Mouse (Mus musculus) neural tube, embryonic 15.5 days (tissue): Measurements from ENCODE around the gene Efcab6. TPM values are rescaled to one million over a fixed set of nuclear protein-coding genes. Genes with fewer than 3 reads are reported as not detected.

ENCODE experiments used
- ATAC-seq: fragments of 200-750 bp; cut with Nextera tagmentation; 2 replicates; pipeline ENCODE4 v1.8.0; 2017; ENCODE audit warnings: mild to moderate bottlenecking, moderate TSS enrichment, moderate library complexity; ENCODE audit not compliant: low FRiP score
- H3K27ac ChIP-seq: fragments of 300-500 bp; sonication (generic); replicated peaks from 2 replicates; pipeline ENCODE4 v1.5.1; 2015; ENCODE audit warnings: mild to moderate bottlenecking, inconsistent platforms
- H3K27me3 ChIP-seq: fragments of 300-500 bp; sonication (generic); replicated peaks from 2 replicates; pipeline ENCODE4 v1.6.1; 2015; ENCODE audit warnings: inconsistent platforms
- H3K36me3 ChIP-seq: fragments of 300-500 bp; sonication (generic); 2 replicates; pipeline ENCODE4 v1.6.1; 2015; ENCODE audit warnings: inconsistent platforms
- H3K4me1 ChIP-seq: fragments of 300-500 bp; sonication (generic); 2 replicates; pipeline ENCODE4 v1.6.1; 2015; ENCODE audit warnings: inconsistent platforms
- H3K4me2 ChIP-seq: fragments of 300-500 bp; sonication (generic); 2 replicates; pipeline ENCODE4 v1.6.1; 2015; ENCODE audit warnings: inconsistent platforms, mild to moderate bottlenecking, moderate library complexity
- H3K4me3 ChIP-seq: fragments of 300-500 bp; sonication (generic); replicated peaks from 2 replicates; pipeline ENCODE4 v1.5.1; 2015; ENCODE audit warnings: mild to moderate bottlenecking, inconsistent platforms
- H3K9ac ChIP-seq: fragments of 300-500 bp; sonication (generic); replicated peaks from 2 replicates; pipeline ENCODE4 v1.6.1; 2015; ENCODE audit warnings: mild to moderate bottlenecking, inconsistent platforms
- H3K9me3 ChIP-seq: fragments of 300-500 bp; sonication (generic); replicated peaks from 2 replicates; pipeline ENCODE4 v1.6.1; 2016; ENCODE audit warnings: inconsistent platforms
- WGBS: fragments of 180-500 bp; shearing (Covaris S2); methylation state at CpG from one replicate; pipeline ENCODE4 v1.1.7; 2015; ENCODE audit warnings: mixed read lengths; 5-methylcytosine and 5-hydroxymethylcytosine counted together
- polyA plus RNA-seq: library from polyadenylated mRNA; unstranded; fragments of >200 nt; fragmentation: Nextera tagmentation; extraction: Ambion mirVana; gene quantifications from 2 replicates; pipeline ENCODE4 v1.2.1, GENCODE M21; 2015

Efcab6 gene
- polyA plus RNA-seq, 1 experiment from 2014 or later: 0.82 TPM

GRCm38 (mm10) chr15:84079519-84079918, 14.3 kb upstream of the Efcab6 start:
- no peak overlapping the region for H3K9ac ChIP-seq
- peaks cover 4% of the 10 kb centered on the region for H3K4me1 ChIP-seq
- no peak overlapping the region for H3K4me2 ChIP-seq
- ATAC-seq: no peak
- H3K9me3 ChIP-seq: no peaks in the 10 kb centered on the region
- H3K27me3 ChIP-seq: no peaks in the 10 kb centered on the region
- peaks cover 18% of the 10 kb centered on the region; the same call in 1 of the 2 replicates for H3K36me3 ChIP-seq
- WGBS: 83% methylated on average over 2 of the region's 2 CpGs
- no peak overlapping the region for H3K4me3 ChIP-seq
- no peak overlapping the region for H3K27ac ChIP-seq

GRCm38 (mm10) chr15:84078667-84079066, 13.5 kb upstream of the Efcab6 start:
- ATAC-seq: no peak
- H3K27ac ChIP-seq: no peak overlapping the region

GRCm38 (mm10) chr15:84077151-84077550, 12.0 kb upstream of the Efcab6 start:
- peaks cover 7% of the 10 kb centered on the region for H3K27me3 ChIP-seq
- ATAC-seq: no peak
- no peak overlapping the region for H3K4me2 ChIP-seq
- H3K4me1 ChIP-seq: peaks cover 11% of the 10 kb centered on the region
- peaks cover 13% of the 10 kb centered on the region; the same call in 1 of the 2 replicates for H3K36me3 ChIP-seq
- H3K4me3 ChIP-seq: no peak overlapping the region
- no peak overlapping the region for H3K9ac ChIP-seq
- no peaks in the 10 kb centered on the region for H3K9me3 ChIP-seq
- H3K27ac ChIP-seq: no peak overlapping the region
- WGBS: 64% methylated on average over 17 of the region's 17 CpGs

More at GRCm38 (mm10) chr15:84078667-84079066, 13.5 kb upstream of the Efcab6 start:
- Histone ChIP-seq H3K4me2 (no peak overlapping the region), H3K4me3 (no peak overlapping the region), H3K9me3 (no peaks in the 10 kb centered on the region), H3K36me3 (peaks cover 14% of the 10 kb centered on the region; the same call in 1 of the 2 replicates), H3K27me3 (peaks cover under 1% of the 10 kb centered on the region; the same call in 1 of the 2 replicates), H3K9ac (no peak overlapping the region), H3K4me1 (peaks cover 7% of the 10 kb centered on the region)
- 68% methylated on average over 13 of the region's 13 CpGs for WGBS

- WGBS: 17% methylated on average over 17 of the region's 17 CpGs
- H3K4me1 ChIP-seq: peaks cover 22% of the 10 kb centered on the region
- H3K27me3 ChIP-seq: peaks cover 18% of the 10 kb centered on the region
- peaks cover 8% of the 10 kb centered on the region; the same call in 1 of the 2 replicates for H3K36me3 ChIP-seq
- peak overlapping the region; percentile 11; the same call in 1 of the 2 replicates for H3K4me2 ChIP-seq
- H3K4me3 ChIP-seq: no peak overlapping the region
- no peak for ATAC-seq
- H3K9me3 ChIP-seq: no peaks in the 10 kb centered on the region
- no peak overlapping the region for H3K9ac ChIP-seq
- H3K27ac ChIP-seq: no peak overlapping the region
These were observed 9.6 kb upstream of the Efcab6 start for GRCm38 (mm10) chr15:84074705-84075185.

GRCm38 (mm10) chr15:84073911-84074704, 8.9 kb upstream of the Efcab6 start:
- Histone ChIP-seq H3K4me3 (no peak overlapping the region), H3K36me3 (peaks cover 3% of the 10 kb centered on the region; the same call in 1 of the 2 replicates), H3K27ac (no peak overlapping the region), H3K9ac (no peak overlapping the region), H3K4me1 (peaks cover 27% of the 10 kb centered on the region), H3K4me2 (no peak overlapping the region), H3K27me3 (peaks cover 18% of the 10 kb centered on the region), H3K9me3 (no peaks in the 10 kb centered on the region)
- no peak; the same call in 1 of the 2 replicates for ATAC-seq
- 7% methylated on average over 13 of the region's 15 CpGs for WGBS

GRCm38 (mm10) chr15:84073058-84073457, 7.9 kb upstream of the Efcab6 start:
- no peak overlapping the region for H3K27ac ChIP-seq
- peaks cover 24% of the 10 kb centered on the region for H3K27me3 ChIP-seq
- peaks cover 34% of the 10 kb centered on the region for H3K4me1 ChIP-seq
- H3K4me2 ChIP-seq: no peak overlapping the region
- peaks cover 3% of the 10 kb centered on the region; the same call in 1 of the 2 replicates for H3K36me3 ChIP-seq
- no peak for ATAC-seq
- no peaks in the 10 kb centered on the region for H3K9me3 ChIP-seq
- H3K9ac ChIP-seq: no peak overlapping the region
- no peak overlapping the region for H3K4me3 ChIP-seq
- 14% methylated on average over 8 of the region's 8 CpGs for WGBS

- H3K4me2 ChIP-seq: no peak overlapping the region
- no peak overlapping the region for H3K4me3 ChIP-seq
- no peak for ATAC-seq
- H3K27me3 ChIP-seq: peaks cover 31% of the 10 kb centered on the region
- H3K9me3 ChIP-seq: no peaks in the 10 kb centered on the region
- H3K27ac ChIP-seq: no peak overlapping the region
- 24% methylated on average over 7 of the region's 7 CpGs for WGBS
- H3K4me1 ChIP-seq: peaks cover 34% of the 10 kb centered on the region
- no peak overlapping the region for H3K9ac ChIP-seq
- peaks cover 3% of the 10 kb centered on the region; the same call in 1 of the 2 replicates for H3K36me3 ChIP-seq
These were observed 7.0 kb upstream of the Efcab6 start for GRCm38 (mm10) chr15:84072226-84072625.

- H3K9me3 ChIP-seq: no peaks in the 10 kb centered on the region
- H3K4me2 ChIP-seq: peak overlapping the region; percentile 29
- peaks cover 35% of the 10 kb centered on the region for H3K27me3 ChIP-seq
- H3K36me3 ChIP-seq: no peaks in the 10 kb centered on the region
- H3K4me3 ChIP-seq: no peak overlapping the region
- ATAC-seq: no peak
- H3K9ac ChIP-seq: no peak overlapping the region
- no peak overlapping the region for H3K27ac ChIP-seq
- WGBS: 7% methylated on average over 13 of the region's 13 CpGs
- H3K4me1 ChIP-seq: peaks cover 36% of the 10 kb centered on the region
These were observed 5.0 kb upstream of the Efcab6 start for GRCm38 (mm10) chr15:84070116-84070676.

GRCm38 (mm10) chr15:84069455-84070050, 4.4 kb upstream of the Efcab6 start:
- no peak overlapping the region for H3K9ac ChIP-seq
- H3K4me3 ChIP-seq: no peak overlapping the region
- 0 out of 2 replicates have a peak overlapping the region, but pooled peaks have one; percentile 0 for H3K27ac ChIP-seq
- H3K4me1 ChIP-seq: peaks cover 37% of the 10 kb centered on the region
- ATAC-seq: no peak
- H3K4me2 ChIP-seq: peak overlapping the region; percentile 29
- H3K9me3 ChIP-seq: no peaks in the 10 kb centered on the region
- no peaks in the 10 kb centered on the region for H3K36me3 ChIP-seq
- WGBS: 6% methylated on average over 16 of the region's 16 CpGs
- peaks cover 35% of the 10 kb centered on the region for H3K27me3 ChIP-seq

GRCm38 (mm10) chr15:84065701-84066100, 522 bp upstream of the Efcab6 start:
- H3K4me1 ChIP-seq: peaks cover 28% of the 10 kb centered on the region
- H3K27me3 ChIP-seq: peaks cover 22% of the 10 kb centered on the region
- H3K4me2 ChIP-seq: no peak overlapping the region
- H3K9me3 ChIP-seq: no peaks in the 10 kb centered on the region
- no peak for ATAC-seq
- no peaks in the 10 kb centered on the region for H3K36me3 ChIP-seq
- no peak overlapping the region for H3K27ac ChIP-seq
- H3K4me3 ChIP-seq: no peak overlapping the region
- WGBS: 74% methylated on average over 4 of the region's 4 CpGs
- no peak overlapping the region for H3K9ac ChIP-seq

- 61% methylated on average over 6 of the region's 6 CpGs for WGBS
- H3K4me3 ChIP-seq: no peak overlapping the region
- no peak overlapping the region for H3K4me2 ChIP-seq
- peaks cover 12% of the 10 kb centered on the region for H3K27me3 ChIP-seq
- H3K9ac ChIP-seq: no peak overlapping the region
- no peaks in the 10 kb centered on the region for H3K36me3 ChIP-seq
- H3K4me1 ChIP-seq: peaks cover under 1% of the 10 kb centered on the region
- H3K9me3 ChIP-seq: no peaks in the 10 kb centered on the region
- no peak for ATAC-seq
- no peak overlapping the region for H3K27ac ChIP-seq
These were observed 6.3 kb downstream of the Efcab6 start for GRCm38 (mm10) chr15:84058841-84059240.
